Mouse (Mus musculus): ENCODE results near the gene Tpk1. TPM values are rescaled to one million over a fixed set of nuclear protein-coding genes. Genes with fewer than 3 reads are reported as not detected.

Tpk1 gene
- polyA plus RNA-seq (2017; shearing (Covaris generic)): 18.2 TPM

DNA sequence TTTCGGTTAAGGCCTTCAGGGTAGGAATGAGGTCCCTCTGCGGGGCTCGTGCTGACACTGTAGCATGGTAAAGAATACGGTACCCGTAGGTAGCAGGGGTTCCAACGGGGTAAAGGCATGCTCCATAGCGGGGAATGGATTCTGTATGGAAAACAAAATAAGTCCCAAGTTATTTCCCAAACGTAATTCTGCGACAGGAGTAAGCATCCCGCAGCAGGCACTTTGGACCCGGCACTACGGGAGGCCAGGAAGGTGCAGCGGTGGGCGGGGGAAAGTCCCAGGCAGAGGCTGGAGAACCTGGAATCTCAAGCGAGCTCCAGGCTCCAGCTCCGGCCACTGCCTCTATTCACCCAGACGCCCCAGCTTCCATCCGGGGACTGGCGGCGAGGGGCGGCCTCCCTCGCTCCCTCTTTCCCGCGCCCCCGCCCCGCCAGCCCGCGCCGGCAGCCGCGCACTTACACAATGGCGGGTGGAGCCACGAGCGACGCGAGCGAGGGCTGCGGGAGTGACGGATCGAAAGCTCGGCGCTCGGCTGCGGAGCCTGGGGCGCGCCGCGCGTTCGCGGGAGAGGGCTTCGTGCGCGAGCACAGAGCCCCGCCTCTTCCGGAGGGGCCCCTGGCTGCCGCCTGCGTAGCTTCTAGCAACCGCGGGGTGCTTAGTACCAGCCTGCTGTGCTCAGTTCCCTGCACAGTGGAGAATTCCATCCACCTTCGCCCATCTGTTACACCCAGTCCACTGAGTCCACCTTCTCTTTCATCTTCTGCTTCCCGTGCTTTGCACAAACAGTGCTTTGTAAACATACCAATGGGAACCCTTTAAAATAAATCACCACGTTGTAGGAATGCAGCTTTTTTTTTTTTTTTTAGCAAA lies at the start of gene Tpk1:
Gene Tpk1, minus strand, starts transcription at position 602 of the 870 bp plus-strand sequence.

DNA sequence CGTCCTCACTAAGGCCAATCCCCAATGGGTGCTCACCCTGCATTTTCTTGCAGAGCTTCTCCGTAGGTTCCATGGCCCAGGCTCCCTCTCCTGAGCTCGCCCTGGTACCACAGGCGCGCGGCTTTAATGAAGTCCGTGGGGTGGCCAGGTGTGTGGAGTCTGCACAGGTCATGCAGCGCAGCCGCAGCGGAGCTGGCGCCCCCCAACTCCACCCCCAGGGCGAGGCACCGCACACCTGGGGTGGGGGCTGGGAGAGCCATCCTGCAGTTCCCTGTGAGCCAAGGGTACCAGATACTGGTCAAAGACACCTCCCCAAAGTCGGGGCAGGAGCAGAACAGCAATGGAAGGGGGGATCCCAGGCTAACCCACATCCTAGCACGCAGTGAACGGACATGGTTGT lies 356.6 kb downstream of the Tpk1 start, which contains the start of gene Nobox:
Gene Nobox, minus strand, starts transcription at position 101 of the 400 bp plus-strand sequence.

